Mouse (Mus musculus) lung, postnatal 4 days (tissue): ENCODE results near the gene AY761185.
"Not testable (repeated sequence)": the region's sequence is repeated elsewhere in the genome, so short reads cannot be mapped to it uniquely, and the experiment has no call there.

ENCODE experiments used
- DNase-seq, 2 experiments: peaks; one replicate each; pipeline ENCODE4 v3.0.0; 2021

AY761185 gene

GRCm38 (mm10) chr8:20944610-20945009 is at the start of gene AY761185:
TSS of gene AY761185 (minus strand) at chr8:20944710.
- DNase-seq: no peak

GRCm38 (mm10) chr8:20994042-20994441 is 49.5 kb upstream of the AY761185 start:
- DNase-seq: not testable (repeated sequence)

DNA sequence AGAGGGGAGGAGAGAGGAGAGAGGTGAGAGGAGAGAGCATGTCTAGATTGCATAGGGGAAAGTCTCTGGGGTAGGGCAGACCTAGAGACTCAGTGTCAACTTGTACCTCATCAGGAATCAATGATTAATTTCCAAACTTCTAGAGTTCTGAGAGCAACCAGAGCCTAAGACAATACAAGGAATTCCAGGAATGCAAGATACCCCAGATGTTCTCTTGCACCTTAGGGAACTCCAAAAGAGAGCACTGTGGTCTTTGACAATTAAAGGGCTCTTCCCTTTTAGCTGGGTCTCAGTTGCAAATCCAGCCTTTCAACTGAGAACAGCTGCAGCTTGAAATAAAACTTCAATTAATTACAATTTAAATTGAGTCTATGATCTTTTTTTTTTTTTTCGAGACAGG is 35.3 kb upstream of the AY761185 start:
- DNase-seq: no peak

DNA sequence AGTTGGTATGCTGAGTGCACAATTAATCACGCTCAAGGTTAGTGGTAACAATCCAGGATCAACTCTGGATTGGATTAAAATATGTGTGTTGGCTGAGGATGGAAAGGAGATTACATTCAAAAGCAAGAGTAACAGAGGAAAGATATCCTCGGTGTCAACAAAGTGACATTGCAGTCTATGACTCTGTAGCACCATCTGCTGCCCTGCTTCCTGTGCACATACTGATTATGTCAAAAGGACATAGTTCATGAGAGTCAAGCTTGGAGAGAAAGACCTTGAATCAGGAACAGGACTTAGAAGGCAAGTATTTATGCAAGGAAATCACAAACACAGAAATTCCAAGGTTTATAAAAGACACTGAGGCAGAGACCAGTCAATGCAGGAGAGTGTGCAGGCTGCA is 20.0 kb upstream of the AY761185 start:
- no peak for DNase-seq

DNA sequence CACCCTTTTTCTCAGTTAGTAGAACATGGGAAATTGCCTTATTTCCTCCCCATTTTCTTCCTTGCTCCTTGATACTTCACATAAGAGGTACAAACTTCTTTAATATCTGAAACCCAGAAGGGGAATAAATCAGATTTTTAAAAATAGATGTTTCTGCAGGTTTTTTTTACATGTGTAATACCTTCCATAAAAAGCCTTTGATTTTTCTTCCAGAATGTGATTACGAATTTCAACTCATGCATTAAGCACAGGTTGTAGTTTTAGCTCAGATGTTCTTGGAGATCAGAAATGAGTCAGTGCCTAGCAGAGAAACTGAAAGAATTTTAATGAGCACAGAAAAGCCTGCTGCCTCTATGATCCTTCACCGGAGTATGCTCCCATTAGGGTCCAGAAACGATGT is 22.5 kb downstream of the AY761185 start, which contains the start of gene Gm6040:
Gm6040 (minus strand) TSS at position 101 of the 400 bp plus-strand sequence.
- no peak for DNase-seq

- no peak for DNase-seq
Observed at GRCm38 (mm10) chr8:20912288-20912687, 32.2 kb downstream of the AY761185 start.

GRCm38 (mm10) chr8:20908256-20908655 is 36.3 kb downstream of the AY761185 start:
- no peak for DNase-seq

DNA sequence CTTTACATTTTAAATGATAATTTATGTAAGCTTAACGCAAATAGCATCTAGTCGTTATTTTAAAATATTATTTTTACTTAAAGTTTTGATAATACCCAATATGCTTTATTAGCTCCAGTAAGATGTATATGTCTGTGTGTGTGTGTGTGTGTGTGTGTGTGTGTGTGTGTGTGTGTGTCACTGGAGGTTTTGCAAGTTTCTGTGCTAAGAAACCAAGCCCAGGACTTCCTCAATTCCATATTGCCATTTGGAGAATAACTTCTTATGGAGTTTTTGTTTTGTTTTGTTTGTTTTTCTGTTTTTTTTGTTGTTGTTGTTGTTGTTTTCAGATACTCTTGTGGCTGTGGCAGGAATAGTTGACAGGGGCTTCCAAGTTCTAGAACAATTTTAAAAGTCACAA is 37.4 kb downstream of the AY761185 start:
- no peak for DNase-seq

GRCm38 (mm10) chr8:20902527-20902926 is 42.0 kb downstream of the AY761185 start, which contains the start of gene Gm15056:
TSS of gene Gm15056 (minus strand) at chr8:20902627.
- DNase-seq: no peak
